In genomic region chr10:76481480-76481879, GRCm38 (mm10) we compare ENCODE assay signal across 31 mouse cellular contexts. TPM values are rescaled to one million over a fixed set of nuclear protein-coding genes. Genes with fewer than 3 reads are reported as not detected.
"Had no signal": no experiment of that assay in that cellular context is flagged by ENCODE, and none has a peak within 500 bp of the region (broad histone marks: within the 10 kb centered on the region; RNA-seq: fewer than 3 reads in every experiment).

No protein-coding gene starts in this region.

- H3K4me2 ChIP-seq: limb, embryonic 12.5 days; limb, embryonic 15.5 days; liver, embryonic 11.5 days; lung, embryonic 14.5 days; midbrain, embryonic 11.5 days had no signal

- H3K9me3 ChIP-seq: limb, embryonic 12.5 days; limb, embryonic 15.5 days had no signal

- H3K27me3 ChIP-seq: limb, embryonic 12.5 days; limb, embryonic 15.5 days had no signal

- DNase-seq: kidney, postnatal 14 days; kidney, postnatal 4 days; left cerebral cortex, postnatal 4 days; liver, postnatal 0 days; lung, embryonic 14.5 days; lung, postnatal 10 days; lung, postnatal 4 days; midbrain, embryonic 14.5 days; right cerebral cortex, adult 18-20 months; right cerebral cortex, postnatal 14 days; right cerebral cortex, postnatal 4 days; thymus, adult 2 months; thymus, postnatal 14 days; thymus, postnatal 4 days had no signal

- H3K4me1 ChIP-seq: limb, embryonic 12.5 days; limb, embryonic 15.5 days had no signal

- H3K9ac ChIP-seq: limb, embryonic 12.5 days; limb, embryonic 15.5 days; liver, embryonic 14.5 days; liver, postnatal 0 days; lung, embryonic 14.5 days had no signal

- H3K4me3 ChIP-seq: limb, embryonic 12.5 days; limb, embryonic 15.5 days had no signal

- H3K27ac ChIP-seq: limb, embryonic 12.5 days; limb, embryonic 15.5 days; liver, embryonic 14.5 days; stomach, postnatal 0 days had no signal

- ATAC-seq: liver, postnatal 0 days had no signal

RNA-seq across cellular contexts. Expression of gene 2610028H24Rik, which starts 32.6 kb away (rescaled TPM):
- total RNA-seq: layer of hippocampus, adult 18-20 months; layer of hippocampus, postnatal 14 days; left cerebral cortex, adult 8-10 months; left cerebral cortex, postnatal 14 days; left cerebral cortex, postnatal 4 days; megakaryocyte progenitor cell, adult 5-6 weeks; megakaryocyte-erythroid progenitor cell, adult 5-6 weeks; midbrain, postnatal 0 days had no signal
- polyA plus RNA-seq: kidney, embryonic 16.5 days; limb, embryonic 12.5 days; limb, embryonic 15.5 days; liver, embryonic 11.5 days; liver, embryonic 14.5 days; liver, postnatal 0 days; lung, embryonic 14.5 days; midbrain, embryonic 11.5 days; midbrain, embryonic 14.5 days; midbrain, postnatal 0 days; neural tube, embryonic 11.5 days; neural tube, embryonic 14.5 days; stomach, embryonic 14.5 days had no signal

RNA-seq across cellular contexts. Expression of gene AC141477.1, which starts 41.2 kb away (rescaled TPM):
- total RNA-seq: layer of hippocampus, adult 18-20 months; layer of hippocampus, postnatal 14 days; left cerebral cortex, adult 8-10 months; left cerebral cortex, postnatal 14 days; left cerebral cortex, postnatal 4 days; midbrain, postnatal 0 days had no signal
- polyA plus RNA-seq: kidney, embryonic 16.5 days; limb, embryonic 12.5 days; limb, embryonic 15.5 days; liver, embryonic 11.5 days; liver, embryonic 14.5 days; liver, postnatal 0 days; lung, embryonic 14.5 days; midbrain, embryonic 11.5 days; midbrain, embryonic 14.5 days; midbrain, postnatal 0 days; neural tube, embryonic 11.5 days; neural tube, embryonic 14.5 days; stomach, embryonic 14.5 days; thymus, adult 2 months had no signal
